Mouse (Mus musculus) CD4-positive, CD25-positive, alpha-beta regulatory T cell, adult 2 months (primary cell): Measurements from ENCODE around the gene Adgrl2.

Experiments
- DNase-seq: peaks from one replicate; pipeline ENCODE4 v3.0.0-alpha.2; 2012; ENCODE audit warnings: low read depth, low spot score

Adgrl2 gene

GRCm38 (mm10) chr3:148990531-148991003 lies at the start of gene Adgrl2:
Adgrl2 (minus strand) TSS chr3:148990555.
- DNase-seq: peak; percentile 3

GRCm38 (mm10) chr3:149038771-149039170 lies 48.4 kb upstream of the Adgrl2 start:
- DNase-seq: no peak

- no peak for DNase-seq
Observed at GRCm38 (mm10) chr3:149019925-149020324, 29.6 kb upstream of the Adgrl2 start.

GRCm38 (mm10) chr3:149009311-149009710 lies 19.0 kb upstream of the Adgrl2 start:
- DNase-seq: no peak

GRCm38 (mm10) chr3:149008634-149009023 lies 18.3 kb upstream of the Adgrl2 start:
- DNase-seq: no peak

- DNase-seq: no peak
Observed at GRCm38 (mm10) chr3:149007860-149008633, 17.7 kb upstream of the Adgrl2 start.

- DNase-seq: no peak
Observed at GRCm38 (mm10) chr3:149001364-149001763, 11.0 kb upstream of the Adgrl2 start.

- no peak for DNase-seq
Observed at GRCm38 (mm10) chr3:148998661-148999060, 8.3 kb upstream of the Adgrl2 start.

GRCm38 (mm10) chr3:148991056-148991455 lies 701 bp upstream of the Adgrl2 start:
- no peak for DNase-seq

- DNase-seq: peak; percentile 1
Observed at GRCm38 (mm10) chr3:148989818-148990530, 381 bp downstream of the Adgrl2 start.

GRCm38 (mm10) chr3:148988996-148989817 lies 1.1 kb downstream of the Adgrl2 start:
- peak; percentile 8 for DNase-seq

GRCm38 (mm10) chr3:148988293-148988995 lies 1.9 kb downstream of the Adgrl2 start:
- no peak for DNase-seq

- peak; percentile 15 for DNase-seq
Observed at GRCm38 (mm10) chr3:148987591-148988292, 2.6 kb downstream of the Adgrl2 start.

- no peak for DNase-seq
Observed at GRCm38 (mm10) chr3:148986894-148987590, 3.3 kb downstream of the Adgrl2 start.

- no peak for DNase-seq
Observed at GRCm38 (mm10) chr3:148986296-148986893, 4.0 kb downstream of the Adgrl2 start.

GRCm38 (mm10) chr3:148984326-148984725 lies 6.0 kb downstream of the Adgrl2 start:
- DNase-seq: no peak

- no peak for DNase-seq
Observed at GRCm38 (mm10) chr3:148982370-148982769, 8.0 kb downstream of the Adgrl2 start.

- no peak for DNase-seq
Observed at GRCm38 (mm10) chr3:148981776-148982175, 8.6 kb downstream of the Adgrl2 start.

- DNase-seq: no peak
Observed at GRCm38 (mm10) chr3:148978541-148978940, 11.8 kb downstream of the Adgrl2 start.

GRCm38 (mm10) chr3:148977838-148978237 lies 12.5 kb downstream of the Adgrl2 start:
- no peak for DNase-seq
